Mouse (Mus musculus): ENCODE data around the gene Folh1. TPM values are rescaled to one million over a fixed set of nuclear protein-coding genes. Genes with fewer than 3 reads are reported as not detected.

Gene Folh1
- polyA plus RNA-seq, 1 experiment from 2014 or later: not detected

DNA sequence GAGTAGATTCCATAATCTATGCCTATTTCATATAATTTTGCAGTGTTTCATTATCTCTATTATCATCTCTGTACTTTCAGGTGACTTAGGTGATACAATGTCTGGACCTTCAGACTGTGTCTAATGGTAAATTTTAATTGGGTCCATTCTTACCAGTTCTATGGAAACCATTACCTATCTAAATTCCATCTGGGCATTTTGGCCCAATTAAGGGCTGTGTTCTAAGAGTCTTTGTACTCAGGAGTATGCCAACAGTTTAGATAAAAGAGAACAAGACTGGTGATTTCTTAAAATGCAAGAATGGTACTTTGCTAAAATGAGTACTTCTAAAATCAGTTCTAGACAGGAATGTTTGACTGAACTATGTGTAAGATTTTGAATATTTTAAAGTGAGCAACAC lies 87.7 kb downstream of the Folh1 start, which contains the start of gene Olfr292:
Olfr292 (plus strand) TSS at position 301 of the 400 bp plus-strand sequence.
- Histone ChIP-seq H3K27ac (ENCODE audit: low read depth) (no peak within 1 kb of the TSS), H3K36me3 (ENCODE audit: control insufficient read depth, insufficient read depth, low read length) (no peaks in the 10 kb centered on the region), H3K27me3 (replicated peaks; ENCODE audit: control insufficient read depth, insufficient read depth, low read length) (no peaks in the 10 kb centered on the region), H3K9me3 (ENCODE audit: control insufficient read depth, low read length) (no peaks in the 10 kb centered on the region), H3K4me3 (ENCODE audit: low read depth, low read length) (no peak within 1 kb of the TSS), H3K4me2 (ENCODE audit: low read length) (no peak within 1 kb of the TSS), H3K4me1 (replicated peaks; ENCODE audit: control insufficient read depth, insufficient read depth, low read length) (no peaks in the 10 kb centered on the region), H3K9ac (ENCODE audit: low read length) (no peak within 1 kb of the TSS)
- ATAC-seq (replicated peaks; ENCODE audit: low FRiP score, low TSS enrichment, low read depth) (no peak), DNase-seq (ENCODE audit: low spot score) (no peak)

Other genes with a start within 250 kb of the Folh1 start
- not detected in 2 replicates for gene Olfr295, start 192.1 kb downstream of the Folh1 start, polyA plus RNA-seq (2014; fragmentation: Nextera tagmentation; extraction: Ambion mirVana)
- gene Olfr294, start 159.3 kb downstream of the Folh1 start, polyA plus RNA-seq (2014; fragmentation: Nextera tagmentation; extraction: Ambion mirVana): not detected in 2 replicates
- not detected in 2 replicates for gene Olfr293, start 126.9 kb downstream of the Folh1 start, polyA plus RNA-seq (2014; fragmentation: Nextera tagmentation; extraction: Ambion mirVana)
- not detected in 2 replicates for gene Olfr292, start 87.6 kb downstream of the Folh1 start, polyA plus RNA-seq (2014; fragmentation: Nextera tagmentation; extraction: Ambion mirVana)
- not detected in 2 replicates for gene Vmn2r77, start 19.1 kb upstream of the Folh1 start, polyA plus RNA-seq (2014; fragmentation: Nextera tagmentation; extraction: Ambion mirVana)
- not detected in 2 replicates for gene Vmn2r78, start 139.2 kb upstream of the Folh1 start, polyA plus RNA-seq (2014; fragmentation: Nextera tagmentation; extraction: Ambion mirVana)
- gene Vmn2r79, start 220.2 kb upstream of the Folh1 start, polyA plus RNA-seq (2014; fragmentation: Nextera tagmentation; extraction: Ambion mirVana): not detected in 2 replicates